10 mouse cellular contexts compared by ENCODE assay signal in the genomic region with DNA sequence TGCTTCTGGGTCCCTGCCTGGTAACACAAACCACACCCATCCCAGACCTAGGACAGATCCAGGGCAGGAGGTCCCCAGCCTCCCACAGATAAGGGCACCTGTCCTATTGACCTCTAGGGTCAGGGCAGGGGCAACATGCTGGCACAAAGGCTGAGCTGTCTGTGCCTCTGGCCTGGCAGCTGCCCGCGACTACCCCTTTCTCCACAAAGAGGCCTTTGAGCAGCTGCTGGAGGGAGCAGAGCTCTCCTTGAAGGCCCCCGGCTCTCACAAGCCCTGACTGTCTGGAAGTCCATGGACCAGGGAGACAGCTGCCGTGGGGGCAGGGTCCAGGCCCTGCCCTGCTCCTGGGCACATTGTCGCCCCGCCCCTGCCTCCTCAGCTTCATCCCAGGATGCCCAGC. TPM values are rescaled to one million over a fixed set of nuclear protein-coding genes. Genes with fewer than 3 reads are reported as not detected.
A peak's percentile ranks its signal among the peaks of the same experiment; 100 is the strongest.
DNase-seq lines count a peak whose midpoint lies in the region; ATAC-seq and TF ChIP-seq lines count a peak whose summit lies in the region.
"Had no signal": no experiment of that assay in that cellular context is flagged by ENCODE, and none has a peak within 500 bp of the region (broad histone marks: within the 10 kb centered on the region; RNA-seq: fewer than 3 reads in every experiment).

No protein-coding gene starts in this region.

- no peak overlapping the region for H3K9ac ChIP-seq in limb, embryonic 14.5 days (ENCODE audit: low read depth, low read length, severe bottlenecking)
- no peak overlapping the region for H3K9ac ChIP-seq in liver, embryonic 11.5 days (ENCODE audit: low read depth, low read length)
- H3K9ac ChIP-seq: heart, embryonic 13.5 days had no signal

- peak; percentile 69 for ATAC-seq in limb, embryonic 14.5 days (ENCODE audit: low FRiP score, low read depth)
- no peak for ATAC-seq in liver, embryonic 11.5 days (replicated peaks; ENCODE audit: low FRiP score)

- H3K79me3 ChIP-seq in C2C12 (ENCODE audit: low read depth): no peaks in the 10 kb centered on the region

- peak overlapping the region; percentile 79 for H3K27ac ChIP-seq in hindbrain, embryonic 10.5 days
- 0 out of 2 replicates have a peak overlapping the region, but pooled peaks have one; percentile 13 for H3K27ac ChIP-seq in limb, embryonic 14.5 days (replicated peaks; ENCODE audit: low read depth, low read length)
- no peak overlapping the region for H3K27ac ChIP-seq in liver, embryonic 11.5 days (ENCODE audit: low read depth, low read length)
- H3K27ac ChIP-seq: heart, embryonic 13.5 days had no signal

- TF ChIP-seq POLR2A in limb, embryonic 14.5 days (IDR thresholded peaks at IDR 0.05; ENCODE audit: borderline replicate concordance, extremely low read depth, insufficient read depth, insufficient read length): no peak

- intact Hi-C loops in gastrocnemius, postnatal 14 days (cut with DNase I; ENCODE audit: low total_unique reads): no loop called here

- H3ac ChIP-seq in C2C12 (ENCODE audit: control insufficient read depth, insufficient read length, low read depth): no peak overlapping the region

- H3K9me3 ChIP-seq in hindbrain, embryonic 10.5 days: no peaks in the 10 kb centered on the region
- no peaks in the 10 kb centered on the region for H3K9me3 ChIP-seq in limb, embryonic 14.5 days (ENCODE audit: control insufficient read depth, low read length)
- H3K9me3 ChIP-seq in liver, embryonic 11.5 days (ENCODE audit: control insufficient read depth, low read length): no peaks in the 10 kb centered on the region
- H3K9me3 ChIP-seq: heart, embryonic 13.5 days had no signal

- H3K4me1 ChIP-seq in hindbrain, embryonic 10.5 days (replicated peaks): peaks cover 87% of the 10 kb centered on the region
- peaks cover 29% of the 10 kb centered on the region for H3K4me1 ChIP-seq in limb, embryonic 14.5 days (ENCODE audit: control insufficient read depth, insufficient read depth, low read length)
- peaks cover 3% of the 10 kb centered on the region; the same call in 1 of the 2 replicates for H3K4me1 ChIP-seq in liver, embryonic 11.5 days (replicated peaks; ENCODE audit: control insufficient read depth, insufficient read depth, low read length)

- H3K4me3 ChIP-seq in C2C12 (ENCODE audit: insufficient read depth, poor library complexity, severe bottlenecking): no peak overlapping the region
- H3K4me3 ChIP-seq in hindbrain, embryonic 10.5 days: no peak overlapping the region
- H3K4me3 ChIP-seq in limb, embryonic 14.5 days (replicated peaks; ENCODE audit: low read length): no peak overlapping the region
- no peak overlapping the region for H3K4me3 ChIP-seq in liver, embryonic 11.5 days (ENCODE audit: low read depth, low read length)
- H3K4me3 ChIP-seq: heart, embryonic 13.5 days had no signal

- H3K79me2 ChIP-seq in C2C12 (ENCODE audit: control insufficient read depth, insufficient read depth): no peaks in the 10 kb centered on the region

- no peaks in the 10 kb centered on the region for H3K36me3 ChIP-seq in C2C12 (ENCODE audit: control insufficient read depth, insufficient read depth)
- no peaks in the 10 kb centered on the region for H3K36me3 ChIP-seq in hindbrain, embryonic 10.5 days
- no peaks in the 10 kb centered on the region for H3K36me3 ChIP-seq in limb, embryonic 14.5 days (ENCODE audit: control insufficient read depth, insufficient read depth, low read length)
- no peaks in the 10 kb centered on the region for H3K36me3 ChIP-seq in liver, embryonic 11.5 days (ENCODE audit: control insufficient read depth, insufficient read depth, low read length)
- H3K36me3 ChIP-seq: heart, embryonic 13.5 days had no signal

- H3K4me2 ChIP-seq in limb, embryonic 14.5 days (replicated peaks; ENCODE audit: low read depth, low read length, severe bottlenecking): no peak overlapping the region
- no peak overlapping the region for H3K4me2 ChIP-seq in liver, embryonic 11.5 days
- H3K4me2 ChIP-seq: heart, embryonic 13.5 days had no signal

- TF ChIP-seq CTCF in C2C12 (IDR thresholded peaks at IDR 0.05; ENCODE audit: control insufficient read depth, insufficient read depth, insufficient read length): no peak

- no peaks in the 10 kb centered on the region for H3K27me3 ChIP-seq in C2C12 (ENCODE audit: control insufficient read depth, insufficient read depth, insufficient read length)
- H3K27me3 ChIP-seq in hindbrain, embryonic 10.5 days (ENCODE audit: insufficient read depth, poor library complexity, severe bottlenecking): peaks cover 59% of the 10 kb centered on the region
- peaks cover 3% of the 10 kb centered on the region; the same call in 1 of the 2 replicates for H3K27me3 ChIP-seq in limb, embryonic 14.5 days (ENCODE audit: control insufficient read depth, insufficient read depth, low read length)
- peaks cover 35% of the 10 kb centered on the region for H3K27me3 ChIP-seq in liver, embryonic 11.5 days (replicated peaks; ENCODE audit: control insufficient read depth, insufficient read depth, low read length)

- peak; percentile 62 for DNase-seq in gastrocnemius, postnatal 14 days
- DNase-seq in gastrocnemius, adult 8-10 months (ENCODE audit: low spot score in 2 of 2): no peak
- no peak for DNase-seq in hindbrain, embryonic 10.5 days (ENCODE audit: low spot score)
- peak; percentile 41 for DNase-seq in limb, embryonic 14.5 days (ENCODE audit: low spot score)
- DNase-seq in adrenal gland, postnatal 14 days: no peak
- DNase-seq in liver, embryonic 11.5 days (ENCODE audit: low spot score): no peak
- no peak for DNase-seq in spleen, postnatal 36 days (ENCODE audit: low spot score in 2 of 2)
- DNase-seq: cerebellum, postnatal 36 days had no signal

- WGBS in hindbrain, embryonic 10.5 days: 50% methylated on average over 6 of the region's 6 CpGs
- 66% methylated on average over 5 of the region's 6 CpGs for WGBS in limb, embryonic 14.5 days
- WGBS in liver, embryonic 11.5 days: 72% methylated on average over 6 of the region's 6 CpGs

TF ChIP-seq in C2C12, 6 proteins besides CTCF, POLR2A, EP300 and RAD21:
- TF ChIP-seq MYOG (IDR thresholded peaks at IDR 0.05; ENCODE audit: control insufficient read depth, extremely low read depth, insufficient read length) (no peak), MYOD1 (IDR thresholded peaks at IDR 0.05; ENCODE audit: control insufficient read depth, insufficient read length, low read depth) (peak; percentile 17), MAX (IDR thresholded peaks at IDR 0.05) (no peak), FOSL1 (IDR thresholded peaks at IDR 0.05; ENCODE audit: insufficient read depth, low read length, poor library complexity, severe bottlenecking) (no peak)

RNA-seq across cellular contexts. Expression of gene Flrt1, which starts 49.7 kb away (rescaled TPM):
- total RNA-seq in gastrocnemius, postnatal 14 days (2021): under 1 TPM; 0.27 to 0.51 TPM
- total RNA-seq in gastrocnemius, adult 8-10 months (2022): 1 to 10 TPM in 3 of 4 experiments, under 1 TPM in 1; 0.83 to 2.9 (median 1.7) TPM
- 0.08 TPM for polyA plus RNA-seq in C2C12 (2012; fragmentation: generic; extraction: Trizol)
- 3.1 and 4.0 TPM in 2 replicates for polyA plus RNA-seq in hindbrain, embryonic 10.5 days (2016; fragmentation: Nextera tagmentation; extraction: Ambion mirVana)
- 2.2 and 3.2 TPM in 2 replicates for polyA plus RNA-seq in limb, embryonic 14.5 days (2012; rRNA removed)
- 8.5 and 9.6 TPM in 2 replicates for polyA plus RNA-seq in limb, embryonic 14.5 days (2014; fragmentation: Nextera tagmentation; extraction: Ambion mirVana)
- 1.2 and 1.5 TPM in 2 replicates for total RNA-seq in adrenal gland, postnatal 14 days (2021)
- 0.60 and 0.64 TPM in 2 replicates for polyA plus RNA-seq in liver, embryonic 11.5 days (2014; fragmentation: Nextera tagmentation; extraction: Ambion mirVana)

RNA-seq across cellular contexts. Expression of gene Otub1, which starts 50.9 kb away (rescaled TPM):
- 10 to 100 TPM; 52.6 to 62.6 TPM for total RNA-seq in gastrocnemius, postnatal 14 days (2021)
- 10 to 100 TPM; 39.9 to 54.3 (median 43.5) TPM for total RNA-seq in gastrocnemius, adult 8-10 months (2022)
- polyA plus RNA-seq in C2C12 (2012; fragmentation: generic; extraction: Trizol): 121 TPM
- polyA plus RNA-seq in hindbrain, embryonic 10.5 days (2016; fragmentation: Nextera tagmentation; extraction: Ambion mirVana): 273 and 309 TPM in 2 replicates
- polyA plus RNA-seq in limb, embryonic 14.5 days (2012; rRNA removed): 157 and 181 TPM in 2 replicates
- 203 and 212 TPM in 2 replicates for polyA plus RNA-seq in limb, embryonic 14.5 days (2014; fragmentation: Nextera tagmentation; extraction: Ambion mirVana)
- 103 and 124 TPM in 2 replicates for total RNA-seq in adrenal gland, postnatal 14 days (2021)
- polyA plus RNA-seq in liver, embryonic 11.5 days (2014; fragmentation: Nextera tagmentation; extraction: Ambion mirVana): 139 and 140 TPM in 2 replicates

Comparison
In these comparisons a context has a peak if more than half of its experiments do, and no peak if none do; other contexts are left out.
1. DNase-seq: peak in gastrocnemius, postnatal 14 days (single experiment) and limb, embryonic 14.5 days (single experiment); none in gastrocnemius, adult 8-10 months (0 of 2), hindbrain, embryonic 10.5 days (single experiment), adrenal gland, postnatal 14 days (single experiment), liver, embryonic 11.5 days (single experiment) and spleen, postnatal 36 days (0 of 2).